Mouse (Mus musculus) c-Kit-positive CD71-positive TER-119-positive erythroid progenitor cells, embryonic 14.5 days (primary cell): ENCODE measurements around the gene Scgb1b3.

Experiments
- DNase-seq: peaks from one replicate; pipeline ENCODE4 v3.0.0-alpha.2; 2013; ENCODE audit warnings: low spot score

Gene Scgb1b3

GRCm38 (mm10) chr7:31375292-31375691 is at the start of gene Scgb1b3:
TSS of gene Scgb1b3 (plus strand) at chr7:31375592.
- DNase-seq = no peak

- no peak for DNase-seq
Measured at GRCm38 (mm10) chr7:31362022-31362560, 13.3 kb upstream of the Scgb1b3 start, which contains the start of gene Scgb2b3. TSS of gene Scgb2b3 (minus strand) at chr7:31362072.
